Mouse (Mus musculus): ENCODE results near the gene Bcdin3d.

- TF ChIP-seq EP300 (IDR thresholded peaks at IDR 0.05; ENCODE audit: low read depth in 1 of 2, low read length in 2 of 2) (no peak), CTCF (IDR thresholded peaks at IDR 0.05 in 2 of 3, conservative IDR thresholded peaks at IDR 0.05 in 1 of 3; ENCODE audit: control insufficient read depth in 1 of 3, insufficient read depth in 1 of 3, low read depth in 2 of 3, low read length in 3 of 3, poor library complexity in 1 of 3, severe bottlenecking in 1 of 3) (no peak), POLR2A (IDR thresholded peaks at IDR 0.05; ENCODE audit: control insufficient read depth in 1 of 2, insufficient read depth in 1 of 2, low read depth in 1 of 2, low read length in 2 of 2, poor library complexity in 1 of 2) (no peak), BHLHE40 (IDR thresholded peaks at IDR 0.05; ENCODE audit: borderline replicate concordance, low read depth, low read length) (no peak), USF2 (IDR thresholded peaks at IDR 0.05; ENCODE audit: borderline replicate concordance in 1 of 2, insufficient read depth in 1 of 2, low read depth in 1 of 2, low read length in 2 of 2) (no peak), TCF12 (IDR thresholded peaks at IDR 0.05; ENCODE audit: low read depth, low read length) (no peak), POLR2AphosphoS2 (IDR thresholded peaks at IDR 0.05; ENCODE audit: low read length) (no peak), E2F4 (IDR thresholded peaks at IDR 0.05; ENCODE audit: borderline replicate concordance, low read depth, low read length) (no peak)
These were observed 43.0 kb downstream of the Bcdin3d start for GRCm38 (mm10) chr15:99431504-99431903.
